Mouse (Mus musculus) adrenal gland, postnatal 25 days (tissue): Measurements from ENCODE around the gene 5430419D17Rik. TPM values are rescaled to one million over a fixed set of nuclear protein-coding genes. Genes with fewer than 3 reads are reported as not detected.

Experiments used
- DNase-seq: peaks from one replicate; pipeline ENCODE4 v3.0.0; 2021; ENCODE audit warnings: mixed read lengths
- long read RNA-seq: library from polyadenylated mRNA; stranded (forward); transcript quantifications from one replicate; pipeline ENCODE4 v2.0.0, GENCODE M21; 2021
- total RNA-seq: library from RNA; stranded (reverse); gene quantifications from 2 replicates; pipeline ENCODE4 v1.2.3, GENCODE M21; 2021

The 5430419D17Rik gene
- total RNA-seq: not detected in 2 replicates
- long read RNA-seq: 0 reads

DNA sequence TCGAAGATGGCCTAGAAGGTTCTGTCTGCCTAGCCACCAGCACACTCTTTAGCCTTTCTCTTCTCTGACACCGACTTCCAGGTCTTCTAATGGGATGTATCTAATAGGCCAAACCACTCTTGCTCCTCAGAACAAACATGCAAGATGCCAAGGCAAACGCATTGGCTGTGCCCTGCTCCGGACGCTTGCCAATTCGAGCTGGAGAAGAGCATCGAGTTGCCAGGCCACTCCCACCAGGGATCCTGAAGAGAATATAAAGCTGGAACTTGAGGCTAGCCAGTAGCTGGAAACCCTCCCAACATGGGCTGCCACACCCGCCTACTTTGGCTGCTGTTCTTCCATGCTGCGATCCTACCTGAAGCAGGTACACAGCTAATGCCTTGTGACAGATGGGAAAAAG is at the start of gene 5430419D17Rik:
Gene 5430419D17Rik, plus strand, starts transcription at position 282 of the 400 bp plus-strand sequence.
- no peak for DNase-seq

DNA sequence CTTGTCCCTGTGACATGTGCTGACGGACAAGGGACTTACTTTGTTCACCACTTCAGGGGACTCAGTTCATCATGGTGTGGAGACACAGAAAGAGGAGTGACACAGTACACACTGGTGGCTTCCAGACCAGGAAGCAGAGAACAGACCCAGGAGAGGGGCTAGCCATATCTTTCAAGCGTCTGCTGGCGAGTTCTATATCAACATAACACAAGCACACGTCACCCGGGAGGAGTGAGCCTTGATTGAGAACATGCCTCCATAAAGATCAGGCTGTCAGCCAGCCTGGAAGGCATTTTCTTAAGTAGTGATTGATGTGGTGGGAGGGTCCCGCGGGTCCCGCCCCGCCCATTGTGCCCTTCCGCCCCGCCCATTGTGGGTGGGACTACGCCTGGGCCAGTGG is 44.2 kb upstream of the 5430419D17Rik start:
- no peak for DNase-seq

DNA sequence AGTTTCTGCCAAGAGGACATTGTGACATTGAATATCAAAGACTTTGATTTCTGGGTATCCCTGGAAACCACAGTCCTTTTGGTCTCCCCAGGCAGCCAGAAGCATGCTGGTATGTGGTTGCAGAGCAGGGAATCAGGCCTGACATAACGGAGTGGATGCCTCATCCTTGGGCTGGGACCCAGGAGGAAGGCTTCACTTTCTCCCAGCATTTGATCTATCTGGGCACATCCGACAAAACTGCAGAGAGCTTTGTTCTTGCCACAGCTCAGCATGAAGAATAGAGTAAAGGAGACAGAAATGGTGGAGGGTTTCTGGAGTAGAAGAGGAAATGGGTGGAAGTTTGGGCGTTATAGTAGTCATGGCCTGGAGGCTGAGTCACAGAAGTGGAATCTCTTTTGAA is 41.0 kb upstream of the 5430419D17Rik start:
- no peak for DNase-seq

DNA sequence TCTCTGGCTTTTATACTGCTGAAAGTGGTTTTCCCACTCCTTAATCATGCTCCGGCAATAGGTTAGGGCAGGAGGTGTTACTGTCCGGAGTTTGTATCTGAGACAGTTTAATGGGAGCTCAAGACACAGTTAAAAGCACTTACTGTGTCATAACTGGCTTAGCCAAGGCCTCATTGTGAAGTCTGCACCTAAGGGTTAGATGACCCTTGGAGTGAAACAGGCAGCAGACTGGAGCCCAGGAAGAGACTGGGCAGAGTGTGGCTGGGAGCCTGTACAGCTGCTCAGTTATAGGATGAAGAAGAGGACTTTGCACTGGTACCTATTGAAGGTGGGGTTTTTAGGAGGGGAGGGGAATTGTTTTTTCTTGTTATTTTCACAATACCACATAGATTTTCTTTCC is 28.0 kb upstream of the 5430419D17Rik start, which contains the start of gene 4933402N03Rik:
Gene 4933402N03Rik, minus strand, starts transcription at position 101 of the 400 bp plus-strand sequence.
- no peak for DNase-seq

DNA sequence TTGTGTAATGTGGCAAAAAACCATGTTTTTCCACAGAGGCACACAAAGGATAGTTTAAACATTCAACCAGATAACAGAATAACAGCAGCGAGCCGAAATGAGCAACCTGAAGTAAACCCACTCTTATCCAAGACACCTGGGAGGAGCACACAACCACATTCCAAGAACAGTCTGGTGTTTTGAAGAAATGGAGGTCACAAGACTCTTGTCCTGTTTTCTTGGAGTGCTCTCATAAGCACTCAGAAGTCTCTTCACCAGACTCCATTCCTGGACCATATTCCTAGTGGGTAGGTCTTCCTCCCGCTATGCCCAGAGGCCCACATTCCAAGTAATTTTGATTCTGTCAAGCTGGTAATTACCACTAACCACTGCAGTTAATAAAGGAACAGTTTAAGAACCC is 24.0 kb upstream of the 5430419D17Rik start:
- no peak for DNase-seq

DNA sequence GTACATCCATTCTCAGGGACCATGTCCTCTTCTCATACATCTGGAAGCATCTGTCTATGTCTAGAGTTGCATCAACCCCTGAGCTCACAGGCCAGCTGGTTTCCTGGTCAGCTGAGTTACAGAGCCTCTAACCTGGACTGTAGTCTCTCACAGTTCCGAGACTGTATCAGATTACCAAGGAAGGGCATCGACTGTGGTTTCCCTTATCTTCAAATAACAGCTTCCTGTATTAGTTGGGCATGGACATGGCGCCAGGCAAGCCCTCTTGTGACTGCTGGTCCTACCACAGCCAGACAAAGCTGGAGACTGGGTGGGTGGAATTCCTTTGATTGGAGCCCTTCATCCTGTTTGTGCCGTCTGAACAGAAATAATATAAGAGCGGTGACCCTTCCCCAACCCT is 21.2 kb upstream of the 5430419D17Rik start:
- DNase-seq: no peak

DNA sequence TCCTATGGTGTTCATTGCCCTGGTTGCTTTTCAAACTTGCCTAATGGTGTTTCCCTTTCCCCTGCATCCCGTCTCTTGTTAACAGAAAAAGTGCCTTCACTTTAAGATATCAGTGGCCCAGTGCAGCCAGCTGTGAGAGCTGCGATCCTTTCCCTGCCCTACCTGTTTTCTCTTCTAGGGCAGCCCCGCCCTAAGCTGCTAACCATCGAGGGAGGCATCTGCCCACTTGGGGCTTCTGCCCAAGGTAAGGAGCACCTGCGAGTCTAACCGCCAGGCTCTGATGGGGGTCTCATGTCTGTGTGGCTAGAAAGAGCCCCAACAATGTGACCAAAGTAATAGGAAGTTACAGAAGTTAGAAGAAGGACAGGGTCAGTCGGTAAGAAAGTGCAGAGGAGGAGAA is 12.0 kb upstream of the 5430419D17Rik start:
- no peak for DNase-seq

DNA sequence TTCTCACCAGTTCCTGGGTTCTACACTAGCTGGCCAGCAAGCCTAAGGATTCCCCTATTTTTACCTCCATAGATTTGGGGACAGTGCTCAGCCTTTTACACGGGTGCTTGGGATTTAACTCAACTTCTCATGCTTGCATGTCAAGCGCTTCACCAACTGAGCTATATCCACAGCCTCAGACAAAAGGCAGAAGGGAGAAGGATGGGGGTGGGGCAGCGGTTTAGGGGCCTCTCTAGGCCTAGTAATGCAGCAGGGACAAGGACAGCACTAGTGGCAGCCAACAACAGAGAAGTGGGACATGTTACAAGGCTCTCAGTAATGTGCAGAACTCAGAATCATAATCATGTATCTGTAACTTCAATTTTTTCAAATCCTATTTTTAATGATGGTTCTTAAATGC is 6.4 kb upstream of the 5430419D17Rik start:
- no peak for DNase-seq

DNA sequence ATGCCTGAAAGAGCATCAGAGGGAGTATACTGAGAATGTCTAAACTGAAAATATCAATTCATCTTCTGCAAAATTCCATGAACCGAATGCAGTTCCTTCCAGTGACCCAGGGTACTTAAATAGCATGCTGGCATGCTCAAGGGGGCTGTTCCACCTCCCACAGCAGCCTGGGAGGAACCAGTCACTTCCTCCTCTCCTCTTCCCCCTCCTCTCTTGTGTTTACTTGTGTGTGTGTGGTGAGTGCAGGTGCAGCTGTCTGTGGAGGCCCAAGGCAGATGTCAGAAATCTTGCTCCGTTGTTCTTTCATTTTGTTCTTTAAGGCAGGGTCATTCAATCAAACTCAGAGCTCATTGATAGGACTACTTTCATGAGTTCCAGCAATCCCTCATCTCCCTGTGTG is 5.1 kb upstream of the 5430419D17Rik start:
- no peak for DNase-seq

DNA sequence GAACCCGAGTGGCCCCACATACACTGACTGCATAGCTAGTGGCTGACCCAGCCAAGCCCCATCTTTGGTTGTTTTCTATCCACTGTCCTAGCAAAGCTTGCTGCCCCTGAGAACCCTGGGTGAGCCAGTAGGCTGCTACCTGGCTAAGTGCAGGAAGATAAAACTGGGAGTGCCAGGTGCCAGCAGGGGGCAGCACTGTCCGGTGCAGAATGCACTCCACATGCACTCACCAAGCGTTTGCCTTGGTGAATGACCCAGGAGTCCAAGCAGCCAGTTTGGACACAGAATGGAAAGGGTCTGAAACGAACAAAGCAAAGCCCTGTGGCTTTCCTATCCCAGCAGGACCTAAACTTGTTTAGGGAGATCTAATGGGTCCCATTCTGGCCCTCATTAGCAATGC is 8.5 kb downstream of the 5430419D17Rik start:
- DNase-seq: peak; percentile 51

DNA sequence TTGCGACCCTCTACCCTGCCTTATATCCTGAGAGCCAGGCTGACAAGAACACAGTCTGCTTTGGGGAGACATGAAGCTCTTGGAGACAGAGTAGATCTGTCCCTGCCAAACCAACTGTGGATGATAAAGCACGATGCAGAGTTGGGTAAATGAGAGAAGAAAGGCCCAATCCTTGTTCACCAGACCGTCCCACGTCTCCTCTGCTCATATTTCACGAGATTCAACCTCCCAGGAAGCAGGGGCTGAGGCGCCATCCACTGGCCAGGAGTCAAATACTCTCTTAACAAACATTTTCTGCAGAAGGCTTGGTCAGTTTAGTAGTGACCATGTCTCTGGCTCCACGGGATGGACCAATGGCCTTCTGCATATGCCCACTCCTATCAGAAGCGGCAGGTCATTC is 10.1 kb downstream of the 5430419D17Rik start:
- no peak for DNase-seq

DNA sequence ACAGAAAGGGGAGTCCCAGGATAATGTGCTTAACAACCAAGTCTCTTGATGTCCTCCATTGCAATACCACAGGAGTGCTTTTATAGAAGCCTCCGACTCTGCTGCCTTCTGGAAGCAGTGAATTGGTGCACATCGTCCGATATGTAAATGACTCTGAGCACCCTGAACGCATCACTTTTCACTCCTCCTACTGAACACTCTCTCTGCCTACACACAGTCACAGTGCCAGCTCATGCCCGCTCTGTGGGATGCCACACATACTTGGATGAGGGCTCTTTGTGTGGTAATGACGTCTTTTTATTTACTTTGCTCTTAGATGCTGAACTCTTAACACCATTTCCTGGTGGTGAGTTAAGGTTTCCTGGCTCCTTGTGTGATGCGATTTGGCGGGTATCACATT is 12.8 kb downstream of the 5430419D17Rik start:
- DNase-seq: no peak

DNA sequence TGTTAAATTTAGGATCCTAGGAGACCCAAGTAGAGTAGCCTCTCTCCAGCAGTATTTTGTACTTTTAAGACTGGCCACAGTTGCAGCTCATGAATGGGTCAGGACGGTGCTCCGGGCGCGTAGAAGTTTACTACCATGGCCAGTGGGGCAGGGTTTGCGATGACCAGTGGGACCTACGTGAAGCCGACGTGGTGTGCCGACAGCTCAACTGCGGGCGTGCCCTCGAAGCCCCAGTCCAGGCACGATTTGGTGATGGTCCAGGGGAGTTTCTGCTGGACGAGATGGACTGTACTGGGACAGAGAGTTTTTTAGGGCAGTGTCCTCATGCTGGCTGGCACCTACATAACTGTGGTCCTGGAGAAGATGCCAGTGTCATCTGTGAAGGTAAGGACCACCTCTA is 13.8 kb downstream of the 5430419D17Rik start:
- no peak for DNase-seq

DNA sequence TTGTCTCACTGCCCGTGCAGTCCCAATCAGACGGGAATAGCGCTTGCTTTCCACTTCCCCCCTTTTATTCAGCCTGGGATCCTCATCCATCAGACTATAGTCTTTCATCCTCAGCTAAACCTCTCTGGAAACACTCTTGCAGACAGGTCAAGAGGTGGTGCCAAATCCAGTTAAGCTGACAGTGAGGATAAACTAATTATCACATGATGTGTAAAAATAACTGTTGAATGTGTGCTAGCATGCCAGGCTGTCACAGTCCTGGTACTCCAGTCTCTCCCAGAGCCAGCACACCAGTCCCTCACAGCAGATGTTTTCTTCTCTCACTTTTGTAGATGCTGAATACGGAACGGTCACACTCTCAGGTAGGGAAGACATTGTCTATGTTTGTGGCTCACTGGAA is 48.9 kb downstream of the 5430419D17Rik start:
- DNase-seq: no peak

DNA sequence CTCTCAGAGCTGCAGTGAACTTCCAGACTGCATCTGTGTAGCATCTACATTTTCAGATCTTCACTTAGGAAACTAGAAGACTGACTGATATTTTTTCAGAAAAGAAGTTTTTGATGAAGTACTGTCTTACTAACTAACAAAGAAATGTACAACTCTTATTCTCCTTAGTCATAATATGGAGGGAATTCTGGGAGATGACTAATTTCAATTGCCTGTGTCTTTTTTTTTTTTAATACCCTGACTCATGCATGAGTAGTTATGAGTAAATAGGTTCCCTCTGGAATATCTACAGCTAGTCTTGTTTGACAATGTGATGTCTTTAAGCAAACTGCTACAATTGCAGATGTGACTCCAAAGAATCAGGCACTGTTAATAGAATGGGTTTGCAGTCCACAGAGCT is 61.9 kb downstream of the 5430419D17Rik start:
- no peak for DNase-seq

DNA sequence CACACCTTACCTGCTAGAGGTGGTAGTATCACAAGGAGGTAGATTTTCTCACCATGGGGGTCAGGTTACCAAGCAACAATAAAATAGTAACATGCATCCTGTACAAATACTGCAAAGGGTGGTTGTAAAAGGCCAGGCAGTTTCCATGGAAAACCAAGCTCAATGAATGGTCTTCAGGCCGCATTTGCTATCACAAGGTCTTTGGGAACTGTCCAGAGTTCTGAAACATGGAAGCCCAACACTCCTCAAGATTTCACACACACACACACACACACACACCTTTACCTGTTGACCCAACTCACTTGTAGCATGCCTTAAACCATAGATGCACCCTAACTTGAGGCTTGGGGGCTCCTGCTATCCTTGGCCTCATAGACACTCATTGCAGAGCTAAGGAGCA is 70.8 kb downstream of the 5430419D17Rik start:
- DNase-seq: no peak

DNA sequence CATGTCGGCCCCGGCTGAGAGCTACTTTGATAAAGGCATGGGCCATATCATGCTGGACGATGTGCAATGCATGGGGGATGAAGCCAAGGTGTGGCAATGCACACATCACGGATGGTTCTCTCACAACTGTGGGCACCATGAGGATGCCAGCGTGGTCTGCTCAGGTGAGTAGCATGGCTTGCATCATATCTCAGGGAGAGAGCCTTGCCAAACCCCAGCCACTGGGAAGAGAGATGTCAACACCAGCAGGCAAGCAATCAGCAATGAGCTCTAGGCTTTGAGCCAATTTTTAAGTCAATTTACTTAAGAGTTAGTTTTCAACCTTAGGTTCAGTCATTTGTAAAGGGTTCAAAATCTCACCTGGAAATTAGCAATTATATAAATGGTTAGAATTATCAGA is 82.6 kb downstream of the 5430419D17Rik start:
- DNase-seq: no peak

DNA sequence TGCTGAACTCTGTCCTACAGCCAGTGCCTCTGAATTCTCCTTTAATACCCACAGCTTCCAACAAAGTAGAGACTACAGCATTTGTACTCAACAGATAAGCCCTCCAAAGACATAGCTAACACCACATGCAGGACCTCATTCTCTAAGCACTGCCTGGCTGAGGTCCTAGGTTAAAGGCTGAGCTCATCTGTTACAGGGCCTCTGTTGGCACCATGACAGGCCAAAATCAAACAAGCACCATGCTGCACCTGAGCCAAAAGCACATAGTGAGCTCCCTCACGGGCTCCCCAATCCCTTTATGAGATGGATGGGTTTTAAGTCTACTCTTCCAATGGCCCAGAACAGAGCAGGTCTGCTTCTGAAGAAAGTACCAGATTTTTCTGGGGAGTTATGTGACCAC is 83.1 kb downstream of the 5430419D17Rik start:
- no peak for DNase-seq

DNA sequence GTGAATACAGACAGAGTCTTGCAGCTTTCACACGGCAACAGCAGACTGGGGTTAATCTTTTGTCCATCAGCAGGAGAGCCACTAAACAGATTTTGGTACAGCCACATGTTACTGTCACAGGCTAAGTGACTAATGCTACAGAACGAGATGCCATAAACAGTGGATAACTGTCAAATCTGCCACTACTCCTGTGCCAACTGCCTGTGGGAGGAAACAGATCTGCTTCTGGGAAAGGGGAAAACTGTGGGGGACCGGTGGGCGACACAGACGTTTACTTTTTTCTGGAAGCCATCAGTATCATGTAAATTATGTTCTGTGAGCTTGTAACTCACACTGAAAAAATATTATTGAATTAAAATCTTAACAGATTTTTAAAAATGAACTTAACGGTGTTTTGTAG is 86.7 kb downstream of the 5430419D17Rik start:
- no peak for DNase-seq

DNA sequence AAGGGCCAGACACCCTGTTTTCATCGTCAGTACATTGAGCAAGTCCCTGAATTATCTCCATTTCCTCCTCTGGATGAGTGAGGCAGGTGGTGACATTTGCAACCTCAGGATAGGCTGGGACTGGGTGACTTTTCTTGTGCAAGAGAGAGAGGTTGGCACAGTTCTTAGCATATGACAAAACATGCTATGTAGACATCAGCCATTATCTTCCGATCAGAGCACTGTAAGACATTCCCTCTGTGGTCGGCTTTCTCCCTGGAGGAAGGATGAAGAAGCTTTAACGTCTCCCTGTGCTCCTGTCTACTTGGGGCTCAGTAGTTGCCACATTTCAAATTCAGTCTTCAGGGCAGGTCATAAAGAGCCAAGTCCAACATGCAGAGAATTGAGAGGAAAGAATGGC is 90.0 kb downstream of the 5430419D17Rik start:
- DNase-seq: no peak

DNA sequence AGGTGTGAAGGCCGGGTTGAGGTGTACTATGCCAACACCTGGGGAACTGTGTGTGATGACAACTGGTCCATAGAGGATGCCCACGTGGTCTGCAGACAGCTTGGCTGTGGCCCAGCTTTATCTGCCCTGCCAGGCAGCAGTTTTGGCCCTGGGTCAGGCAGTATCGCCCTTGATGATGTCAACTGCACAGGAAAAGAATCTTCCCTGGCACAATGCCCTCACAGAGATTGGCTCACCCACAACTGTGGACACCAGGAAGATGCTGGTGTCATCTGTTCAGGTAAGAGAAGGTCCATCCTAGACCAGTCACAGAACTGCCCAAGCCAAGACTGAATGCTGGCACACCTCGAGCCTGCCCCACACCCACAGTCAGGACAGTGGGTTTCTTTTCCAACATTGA is 91.6 kb downstream of the 5430419D17Rik start:
- no peak for DNase-seq

DNA sequence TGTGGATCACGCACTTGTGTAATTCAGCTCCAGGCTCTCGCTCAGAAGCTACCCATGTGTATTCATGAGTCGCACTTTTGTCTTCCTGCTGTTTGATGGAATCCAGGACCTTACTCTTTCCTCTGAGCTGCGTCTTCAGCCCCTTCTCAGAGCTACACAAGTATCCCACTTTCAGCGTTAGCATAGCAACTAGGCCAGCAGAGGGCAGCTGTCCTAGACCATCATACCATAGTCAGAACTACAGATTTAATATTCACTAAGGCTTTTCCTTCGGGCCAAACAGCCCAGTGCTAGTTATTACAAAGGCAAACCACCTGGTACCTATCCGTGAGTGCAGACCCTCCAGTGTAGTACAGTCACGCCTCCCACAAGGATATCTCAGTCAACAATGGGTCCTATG is 122.9 kb downstream of the 5430419D17Rik start:
- DNase-seq: no peak

DNA sequence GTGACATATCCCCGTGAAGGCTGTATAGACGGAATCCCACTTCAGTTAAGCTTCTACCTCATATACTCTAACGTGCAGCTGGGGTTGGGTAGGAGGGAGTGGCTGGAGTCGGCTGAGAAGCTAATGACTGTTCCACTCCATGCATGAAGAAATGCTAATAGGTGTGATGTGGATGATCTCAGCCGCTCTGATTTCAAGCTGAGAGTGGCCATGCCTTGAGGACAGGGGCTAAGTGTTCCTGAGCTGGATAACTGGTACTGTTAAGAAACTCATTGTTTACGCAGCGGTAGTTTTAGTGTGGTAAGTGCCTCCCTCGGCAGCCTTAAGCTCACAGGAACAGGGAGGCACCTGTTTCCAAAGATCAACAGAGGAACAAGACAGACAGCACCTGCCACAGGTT is 129.1 kb downstream of the 5430419D17Rik start:
- no peak for DNase-seq

DNA sequence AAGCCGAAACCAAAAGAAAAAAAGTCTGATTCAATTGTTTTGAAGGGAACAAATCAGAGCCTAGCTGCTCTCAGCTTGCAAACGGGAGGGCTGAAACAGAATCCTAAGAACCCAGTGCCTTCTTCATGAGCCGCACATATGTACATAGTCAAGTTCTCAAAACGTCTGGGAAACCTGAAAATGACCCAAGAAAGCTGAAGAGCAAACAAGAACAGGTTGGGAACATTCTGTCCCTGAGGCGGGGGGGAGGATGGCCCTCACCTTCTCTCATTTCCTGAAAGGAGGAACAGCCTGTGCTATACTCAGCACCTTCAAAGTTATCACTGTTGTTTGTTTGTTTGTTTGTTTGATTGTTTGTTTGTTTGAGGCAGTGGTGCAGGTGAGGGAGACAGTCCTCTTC is 132.5 kb downstream of the 5430419D17Rik start:
- DNase-seq: no peak

DNA sequence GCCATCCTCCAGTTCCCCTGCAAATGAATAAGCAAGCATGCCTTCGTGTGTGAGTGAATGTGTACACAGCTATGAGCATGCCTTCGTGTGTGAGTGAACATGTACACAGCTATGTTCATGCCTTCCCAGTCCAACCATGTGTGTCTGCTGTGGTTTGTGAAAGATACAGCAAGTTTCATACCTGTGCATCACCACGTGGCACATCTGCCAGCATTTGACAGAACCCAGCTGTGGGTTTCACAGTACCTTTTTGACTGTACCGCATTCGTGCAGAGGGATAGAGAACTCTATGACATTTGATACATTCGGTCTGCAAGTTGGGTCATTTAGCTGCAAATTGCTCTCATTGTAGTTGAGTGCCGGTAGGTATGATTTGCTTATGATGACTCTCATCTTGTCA is 140.3 kb downstream of the 5430419D17Rik start:
- DNase-seq: no peak
